Mouse (Mus musculus) urinary bladder, postnatal 25 days (tissue): ENCODE measurements around the gene Dhx57.

Experiments used
- DNase-seq: peaks from one replicate; pipeline ENCODE4 v3.0.0; 2022; ENCODE audit warnings: low spot score

Gene Dhx57

DNA sequence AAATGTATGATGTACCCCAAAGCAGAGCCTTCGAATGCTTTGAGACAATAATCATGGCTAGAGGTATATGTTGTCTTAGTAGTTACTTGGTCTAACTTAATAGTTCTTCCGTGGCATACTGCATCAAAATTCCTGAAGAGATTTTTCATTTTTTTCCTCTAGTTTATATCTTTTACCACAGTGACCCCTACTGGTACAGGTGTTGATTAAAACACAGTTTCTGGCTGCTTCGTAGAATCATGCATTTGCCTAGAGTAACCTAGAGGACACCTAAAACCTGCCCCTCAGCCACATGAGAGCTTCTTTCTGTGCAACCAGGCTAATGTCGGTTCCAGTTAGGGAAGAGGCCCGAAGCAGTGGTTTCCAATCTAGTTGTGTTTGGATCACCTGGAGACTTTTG lies 97.2 kb downstream of the Dhx57 start:
- DNase-seq = no peak
